Mouse (Mus musculus): ENCODE results near the gene C1s1.
"Not testable (repeated sequence)": the region's sequence is repeated elsewhere in the genome, so short reads cannot be mapped to it uniquely, and the experiment has no call there.

The C1s1 gene

GRCm38 (mm10) chr6:124542284-124542683 lies at the start of gene C1s1:
TSS of gene C1s1 (minus strand) at chr6:124542359.
- peak; percentile 68 for DNase-seq (ENCODE audit: low read depth)

GRCm38 (mm10) chr6:124588771-124589170 lies 46.6 kb upstream of the C1s1 start:
- DNase-seq (ENCODE audit: low read depth): peak; percentile 9

GRCm38 (mm10) chr6:124586266-124586665 lies 44.1 kb upstream of the C1s1 start:
- DNase-seq (ENCODE audit: low read depth): no peak

- DNase-seq (ENCODE audit: low read depth): no peak
Observed at GRCm38 (mm10) chr6:124585761-124586160, 43.6 kb upstream of the C1s1 start.

GRCm38 (mm10) chr6:124584935-124585334 lies 42.8 kb upstream of the C1s1 start:
- DNase-seq (ENCODE audit: low read depth): no peak

- no peak for DNase-seq (ENCODE audit: low read depth)
Observed at GRCm38 (mm10) chr6:124582231-124582630, 40.1 kb upstream of the C1s1 start.

GRCm38 (mm10) chr6:124580155-124580554 lies 38.0 kb upstream of the C1s1 start:
- not testable (repeated sequence) for DNase-seq (ENCODE audit: low read depth)

- not testable (repeated sequence) for DNase-seq (ENCODE audit: low read depth)
Observed at GRCm38 (mm10) chr6:124575155-124575678, 33.1 kb upstream of the C1s1 start.

GRCm38 (mm10) chr6:124570026-124570425 lies 27.9 kb upstream of the C1s1 start, which contains the start of gene C1rb:
TSS of gene C1rb (plus strand) at chr6:124570294.
- peak; percentile 18 for DNase-seq (ENCODE audit: low read depth)

- DNase-seq (ENCODE audit: low read depth): not testable (repeated sequence)
Observed at GRCm38 (mm10) chr6:124561611-124562010, 19.5 kb upstream of the C1s1 start.

- DNase-seq (ENCODE audit: low read depth): not testable (repeated sequence)
Observed at GRCm38 (mm10) chr6:124561156-124561555, 19.0 kb upstream of the C1s1 start.

GRCm38 (mm10) chr6:124555956-124556355 lies 13.8 kb upstream of the C1s1 start:
- not testable (repeated sequence) for DNase-seq (ENCODE audit: low read depth)

GRCm38 (mm10) chr6:124552766-124553165 lies 10.6 kb upstream of the C1s1 start:
- no peak for DNase-seq (ENCODE audit: low read depth)

- DNase-seq (ENCODE audit: low read depth): no peak
Observed at GRCm38 (mm10) chr6:124549023-124549550, 6.9 kb upstream of the C1s1 start.

GRCm38 (mm10) chr6:124547979-124548378 lies 5.8 kb upstream of the C1s1 start:
- DNase-seq (ENCODE audit: low read depth): not testable (repeated sequence)

- no peak for DNase-seq (ENCODE audit: low read depth)
Observed at GRCm38 (mm10) chr6:124545425-124545824, 3.3 kb upstream of the C1s1 start.

- no peak for DNase-seq (ENCODE audit: low read depth)
Observed at GRCm38 (mm10) chr6:124544466-124544865, 2.3 kb upstream of the C1s1 start.

GRCm38 (mm10) chr6:124541176-124541575 lies 983 bp downstream of the C1s1 start:
- not testable (repeated sequence) for DNase-seq (ENCODE audit: low read depth)

- not testable (repeated sequence) for DNase-seq (ENCODE audit: low read depth)
Observed at GRCm38 (mm10) chr6:124536125-124536829, 5.9 kb downstream of the C1s1 start.

GRCm38 (mm10) chr6:124531077-124531476 lies 11.1 kb downstream of the C1s1 start:
- no peak for DNase-seq (ENCODE audit: low read depth)

GRCm38 (mm10) chr6:124527881-124528280 lies 14.3 kb downstream of the C1s1 start:
- DNase-seq (ENCODE audit: low read depth): no peak

GRCm38 (mm10) chr6:124522082-124522481 lies 20.1 kb downstream of the C1s1 start:
- not testable (repeated sequence) for DNase-seq (ENCODE audit: low read depth)

GRCm38 (mm10) chr6:124517733-124518132 lies 24.4 kb downstream of the C1s1 start:
- not testable (repeated sequence) for DNase-seq (ENCODE audit: low read depth)
